Mouse (Mus musculus) spleen, postnatal 4 days (tissue): ENCODE measurements around the gene Jund.

Source experiments
- DNase-seq, 2 experiments: peaks; one replicate each; pipeline ENCODE4 v3.0.0; 2022; ENCODE audit warnings: low spot score in 2 of 2

Gene Jund

DNA sequence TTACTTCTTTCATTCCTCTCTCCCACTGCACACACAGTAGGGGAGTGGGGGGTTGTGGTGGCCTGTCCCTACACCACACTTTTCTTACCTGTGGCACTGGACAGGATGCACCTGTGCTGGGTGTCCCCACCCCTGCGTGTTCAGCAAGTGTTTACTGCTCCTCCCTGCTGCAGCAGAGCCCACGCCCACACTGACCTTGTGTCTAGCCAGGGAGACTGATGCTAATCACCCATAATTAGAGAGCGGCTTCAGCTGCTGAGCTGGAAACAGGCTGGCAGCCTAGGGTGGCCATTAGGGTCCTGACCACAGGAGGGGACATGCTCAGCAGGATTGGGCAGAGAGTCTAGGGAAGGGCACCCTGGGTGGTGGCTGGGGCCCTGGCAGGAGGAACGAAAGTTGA, 24.0 kb upstream of the Jund start:
- no peak for DNase-seq

DNA sequence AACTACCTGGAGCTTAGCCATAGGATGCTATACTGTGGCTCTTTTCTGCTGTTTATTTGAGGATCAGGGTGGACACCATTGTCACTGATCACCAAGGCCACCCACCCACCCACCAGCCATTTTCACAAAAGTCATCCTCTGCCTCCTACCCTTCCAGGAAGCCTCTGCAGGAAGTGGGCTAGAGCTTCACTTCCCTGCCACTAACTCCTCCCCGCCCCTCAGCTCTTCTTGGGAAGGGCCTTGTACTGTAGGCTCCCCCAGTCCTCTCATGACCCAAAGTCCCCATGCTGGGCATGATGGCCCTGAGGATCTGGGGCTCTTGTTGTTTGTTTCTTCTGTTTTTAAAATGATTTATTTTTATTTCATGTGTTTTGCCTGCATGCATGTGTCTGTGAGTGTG, 23.4 kb upstream of the Jund start:
- no peak for DNase-seq

DNA sequence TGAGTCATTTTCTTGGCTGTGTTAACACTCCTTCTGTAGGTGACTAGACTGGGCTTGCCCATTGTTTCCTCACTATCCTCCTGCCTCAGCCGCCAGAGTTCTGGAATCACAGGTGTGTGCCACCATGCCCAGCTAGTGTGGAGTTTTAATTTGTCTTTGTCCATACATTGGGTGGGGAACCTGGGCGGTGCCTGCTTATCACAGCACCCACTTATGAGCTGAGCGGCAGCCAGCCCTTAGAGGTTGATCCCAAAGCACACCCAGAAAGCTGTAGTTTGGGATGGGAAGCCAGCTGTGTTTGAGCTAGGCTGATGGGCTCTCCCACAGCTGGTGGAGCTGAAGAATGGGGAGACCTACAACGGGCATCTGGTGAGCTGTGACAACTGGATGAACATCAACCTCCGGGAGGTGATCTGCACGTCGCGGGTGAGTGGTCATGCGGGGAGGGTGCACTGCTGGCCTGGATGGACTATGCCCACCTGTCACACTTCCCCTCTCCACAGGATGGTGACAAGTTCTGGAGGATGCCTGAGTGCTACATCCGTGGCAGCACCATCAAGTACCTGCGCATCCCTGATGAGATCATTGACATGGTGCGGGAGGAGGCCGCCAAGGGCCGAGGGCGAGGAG, 21.2 kb upstream of the Jund start:
- no peak for DNase-seq

DNA sequence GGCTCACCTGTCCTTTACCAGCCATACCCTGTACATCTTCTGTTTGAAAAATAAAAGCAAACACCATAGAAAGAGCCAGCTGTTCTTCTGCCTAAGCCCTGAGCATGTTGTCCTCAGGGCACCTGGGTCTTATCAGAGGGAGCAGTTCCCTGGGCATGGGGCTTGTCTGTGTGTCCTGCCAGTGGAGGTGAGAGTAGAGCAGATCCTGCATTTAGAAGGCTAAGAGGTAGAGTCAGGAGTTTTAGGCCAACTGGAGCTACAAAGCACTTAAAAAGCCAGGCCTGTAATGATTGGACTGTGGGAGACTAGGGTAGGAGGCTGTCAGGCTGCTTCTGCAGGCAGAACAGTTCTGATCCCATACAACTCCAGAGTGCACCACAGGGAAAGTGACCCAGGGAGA, 20.1 kb upstream of the Jund start:
- no peak for DNase-seq

DNA sequence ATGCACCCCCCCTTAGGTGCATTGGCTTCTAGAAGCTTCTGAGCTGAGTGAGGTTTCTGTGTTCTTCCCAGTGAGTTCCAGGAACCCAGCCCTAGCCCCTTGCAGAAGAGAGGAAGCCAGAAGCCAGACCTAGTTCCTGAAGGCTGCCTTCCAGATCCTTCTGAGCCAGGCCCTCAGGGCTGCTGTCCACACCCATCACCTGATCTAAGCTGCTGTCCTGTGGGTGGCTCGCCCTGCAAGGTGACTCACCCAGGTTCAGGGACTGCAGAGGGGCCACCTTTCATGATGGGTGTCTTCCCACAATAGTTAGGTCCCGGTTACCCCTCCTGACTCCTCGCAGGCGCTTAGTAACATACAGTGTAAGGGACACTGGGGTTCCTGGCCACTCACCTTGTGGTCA, 19.3 kb upstream of the Jund start:
- DNase-seq = no peak

DNA sequence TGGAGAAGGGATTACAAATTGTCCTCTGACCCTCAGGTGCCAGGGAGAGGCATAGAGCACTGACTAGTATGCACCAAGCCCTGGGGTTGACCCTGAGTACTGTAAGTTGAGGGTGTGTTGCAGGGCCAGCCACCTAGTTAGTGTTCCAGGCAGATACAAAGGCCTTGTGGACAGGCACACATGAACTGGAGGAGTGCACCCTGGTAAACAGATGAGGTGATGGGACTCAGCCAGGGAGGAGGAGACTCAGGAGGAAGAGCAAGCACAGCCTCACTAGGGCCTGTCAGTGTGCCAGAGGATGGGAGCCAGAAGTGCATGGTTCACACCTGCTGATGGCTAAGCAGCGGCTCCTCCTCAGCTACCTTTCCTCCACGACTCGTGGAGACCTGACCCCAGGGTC, 18.7 kb upstream of the Jund start:
- no peak for DNase-seq

DNA sequence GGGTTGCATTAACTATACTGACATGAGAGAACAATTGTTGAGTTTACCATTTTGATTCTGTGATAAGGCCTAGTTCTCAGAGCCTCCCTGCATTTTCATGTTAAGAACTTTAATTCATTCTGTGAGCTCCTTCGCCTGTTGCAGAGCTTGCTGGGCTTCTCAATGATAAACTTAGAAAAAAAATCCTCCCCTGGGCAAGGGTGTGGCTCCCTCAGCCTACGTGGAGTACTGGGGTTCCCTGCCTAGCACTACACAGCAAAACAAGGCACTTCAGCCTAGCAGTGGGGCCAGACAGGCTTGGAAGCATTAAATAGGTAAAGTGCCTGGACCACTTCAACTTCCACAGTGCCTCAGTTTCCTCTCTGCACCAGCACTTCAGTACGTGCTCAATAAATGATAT, 17.3 kb upstream of the Jund start:
- DNase-seq = no peak

DNA sequence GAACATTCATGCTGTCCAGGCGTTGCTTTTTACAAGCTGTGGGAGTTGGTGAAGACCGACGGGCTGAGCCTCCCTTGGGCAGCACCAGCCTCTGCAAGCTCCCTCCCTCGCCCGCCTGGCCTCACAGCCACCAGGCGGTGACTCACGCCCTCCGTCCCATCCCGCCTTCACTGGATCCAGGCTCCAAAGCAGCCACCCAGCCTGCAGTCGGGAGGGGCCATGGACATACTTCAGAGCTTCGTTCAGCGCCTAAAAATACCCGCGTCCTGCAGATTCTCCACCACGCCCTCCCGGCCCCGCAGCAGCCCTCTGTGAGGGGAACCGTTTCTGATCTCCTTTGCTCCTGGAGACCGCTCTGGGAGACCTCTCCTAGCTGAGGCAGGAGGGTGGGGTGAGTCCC, 16.6 kb upstream of the Jund start:
- DNase-seq = no peak

DNA sequence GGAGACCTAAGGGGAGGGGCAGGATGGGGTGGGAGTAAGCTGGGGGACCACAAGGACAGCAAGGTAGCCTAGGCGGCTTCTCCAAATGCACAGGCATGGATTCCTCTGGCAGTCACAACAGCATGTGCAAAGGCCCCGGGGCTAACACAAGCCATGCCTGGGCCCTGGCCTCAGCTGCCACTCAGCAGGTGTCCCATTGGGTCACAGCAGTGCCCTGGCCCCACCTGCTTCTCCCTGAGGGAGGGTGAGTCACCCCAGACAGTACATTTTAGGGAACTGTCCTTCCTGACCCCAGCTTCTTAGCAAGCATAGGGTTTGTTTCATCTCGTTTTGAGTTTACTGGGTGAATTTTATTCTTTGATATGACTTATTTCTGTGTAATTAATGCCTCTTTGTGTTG, 16.1 kb upstream of the Jund start:
- DNase-seq = no peak

DNA sequence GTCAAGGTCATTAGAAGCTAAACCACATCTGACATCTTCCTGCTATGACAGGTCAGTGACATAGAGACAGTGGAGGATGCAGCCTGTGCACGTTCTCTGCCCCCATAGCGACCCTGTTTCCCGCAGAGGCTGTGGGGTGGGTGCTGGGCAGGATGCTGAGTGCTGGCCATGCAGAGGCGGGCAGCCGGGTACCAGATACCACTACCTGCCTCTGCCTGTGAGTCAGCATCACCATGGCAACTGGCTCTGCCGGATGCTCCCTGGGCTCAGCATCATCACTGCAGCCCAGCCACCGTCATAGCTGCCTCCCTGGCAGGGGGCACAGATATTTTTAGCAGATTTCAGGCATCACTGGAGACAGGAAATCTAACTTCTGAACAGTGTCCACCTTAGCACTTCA, 14.5 kb upstream of the Jund start:
- no peak for DNase-seq

DNA sequence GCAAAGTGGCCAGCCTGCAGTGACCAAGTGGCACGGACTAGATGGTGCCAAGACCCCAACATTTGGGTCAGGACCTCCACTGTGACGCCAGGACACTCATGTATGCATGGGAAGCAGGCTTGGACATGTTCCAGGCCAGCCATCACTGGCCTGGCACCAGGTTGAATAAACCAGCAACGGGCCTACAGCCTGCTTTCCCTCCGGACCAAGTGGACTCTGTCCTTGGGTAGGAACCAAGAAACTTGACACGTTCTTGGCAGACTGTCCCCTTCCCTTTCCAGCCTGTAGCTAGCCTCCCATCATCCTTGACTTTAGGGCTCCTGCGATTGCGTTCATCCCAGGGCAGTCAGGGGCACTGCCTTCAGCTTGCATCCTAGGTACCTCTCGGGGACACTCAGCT, 11.2 kb upstream of the Jund start:
- DNase-seq = no peak

DNA sequence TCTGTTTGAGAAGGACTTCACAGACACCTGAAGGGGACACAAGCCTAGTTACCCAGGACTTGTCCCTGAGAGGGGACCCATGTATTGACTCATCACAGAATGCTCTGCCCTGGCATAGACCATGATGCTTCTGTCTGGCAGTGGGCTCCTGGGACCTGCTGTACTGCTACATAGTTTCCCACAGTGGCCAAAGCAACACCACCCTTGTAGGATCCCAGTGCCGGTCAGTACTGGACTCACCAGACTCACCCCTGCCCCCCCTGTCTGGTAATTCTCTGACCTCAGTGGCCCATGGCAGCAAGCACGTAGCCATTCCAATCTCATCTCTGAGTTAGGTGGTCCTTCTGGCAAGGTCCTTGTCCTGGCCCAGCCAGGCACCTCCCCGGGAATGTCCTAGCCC, 10.6 kb upstream of the Jund start:
- no peak for DNase-seq

DNA sequence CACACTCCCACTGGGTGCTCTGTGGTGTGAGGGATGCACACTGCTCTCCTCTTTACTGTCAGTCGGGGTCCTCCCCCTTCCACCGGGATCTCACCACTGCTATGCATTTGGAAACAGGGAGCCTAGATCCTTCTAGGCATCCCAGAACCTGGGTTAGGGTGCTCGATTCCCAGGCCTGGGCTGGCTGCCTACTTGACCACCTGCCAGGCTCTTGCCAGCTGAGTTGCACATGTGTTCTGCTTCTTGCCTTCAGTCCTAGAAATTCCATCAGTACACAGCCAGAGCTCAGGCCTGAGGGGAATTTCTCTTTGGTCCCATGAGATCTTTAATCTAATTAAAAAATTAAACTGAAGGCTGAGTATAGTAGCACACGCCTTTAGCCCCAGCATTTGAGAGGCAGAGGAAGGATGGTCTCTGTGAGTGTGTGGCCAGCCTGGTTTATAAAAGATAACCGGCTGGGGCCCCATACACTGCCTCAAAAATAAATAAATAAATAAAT, 8.8 kb upstream of the Jund start:
- no peak for DNase-seq

DNA sequence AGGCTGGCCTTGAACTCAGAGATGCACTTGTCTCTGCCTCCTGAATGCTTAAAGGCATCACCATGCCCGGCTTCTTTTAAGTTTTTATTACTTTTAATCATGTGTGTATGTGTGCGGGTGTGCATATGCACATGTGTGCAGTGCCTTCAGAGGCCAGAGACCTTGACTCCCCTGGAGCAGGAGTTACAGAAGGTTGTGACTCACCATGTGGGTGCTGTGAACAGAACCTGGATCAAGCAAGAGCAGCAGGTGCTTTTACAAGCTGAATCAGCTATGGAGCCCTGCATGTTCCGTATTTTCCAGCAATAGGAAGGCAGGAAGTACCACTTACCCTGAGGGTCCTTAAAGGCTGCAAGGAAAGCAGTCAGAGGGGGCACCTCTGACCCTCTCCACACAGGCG, 7.5 kb upstream of the Jund start:
- DNase-seq = no peak

DNA sequence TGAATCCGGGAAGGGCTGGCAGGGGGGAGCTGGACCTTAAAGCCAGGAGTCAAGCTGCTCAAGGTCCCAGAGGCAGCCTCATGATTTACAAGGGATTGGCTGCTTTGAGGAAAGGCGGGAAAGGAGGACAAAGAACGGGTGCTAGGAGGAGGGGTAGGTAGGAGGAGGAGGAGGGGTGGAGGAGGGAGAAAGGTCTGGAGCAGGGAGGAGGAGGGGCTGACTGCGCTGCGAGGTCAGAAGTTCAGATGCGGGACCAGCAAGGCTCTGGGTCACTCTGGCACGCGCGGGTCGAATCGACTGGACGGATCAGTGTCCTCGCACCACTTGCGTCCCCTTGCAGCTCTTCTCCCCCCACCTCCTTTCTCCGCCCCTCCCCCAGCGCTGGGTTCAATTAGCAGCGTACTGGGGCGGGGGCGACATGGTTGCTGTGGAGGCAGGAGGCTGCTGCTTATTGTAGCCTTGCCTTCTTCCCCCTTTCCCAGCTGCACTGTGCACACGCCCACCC, 7.0 kb upstream of the Jund start:
- no peak for DNase-seq

DNA sequence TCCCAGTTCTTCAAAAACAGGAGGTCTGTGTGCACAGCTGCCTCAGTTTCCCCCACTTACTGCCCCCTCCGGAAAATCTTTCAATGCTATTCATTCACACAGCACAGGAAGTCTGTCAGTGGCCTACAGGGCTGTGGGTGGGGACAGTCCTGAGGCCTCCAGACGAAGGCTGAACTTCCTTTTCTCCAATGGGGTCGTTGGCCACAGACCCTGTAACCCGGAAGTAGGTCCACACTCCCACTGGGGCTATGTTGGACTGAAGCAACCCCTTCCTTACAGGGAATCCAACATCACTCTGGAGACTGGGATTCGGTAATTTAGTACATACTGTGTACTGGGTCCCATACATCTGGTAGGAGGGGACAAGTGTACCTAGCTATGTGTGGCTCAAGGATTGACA, 5.1 kb upstream of the Jund start:
- no peak for DNase-seq

DNA sequence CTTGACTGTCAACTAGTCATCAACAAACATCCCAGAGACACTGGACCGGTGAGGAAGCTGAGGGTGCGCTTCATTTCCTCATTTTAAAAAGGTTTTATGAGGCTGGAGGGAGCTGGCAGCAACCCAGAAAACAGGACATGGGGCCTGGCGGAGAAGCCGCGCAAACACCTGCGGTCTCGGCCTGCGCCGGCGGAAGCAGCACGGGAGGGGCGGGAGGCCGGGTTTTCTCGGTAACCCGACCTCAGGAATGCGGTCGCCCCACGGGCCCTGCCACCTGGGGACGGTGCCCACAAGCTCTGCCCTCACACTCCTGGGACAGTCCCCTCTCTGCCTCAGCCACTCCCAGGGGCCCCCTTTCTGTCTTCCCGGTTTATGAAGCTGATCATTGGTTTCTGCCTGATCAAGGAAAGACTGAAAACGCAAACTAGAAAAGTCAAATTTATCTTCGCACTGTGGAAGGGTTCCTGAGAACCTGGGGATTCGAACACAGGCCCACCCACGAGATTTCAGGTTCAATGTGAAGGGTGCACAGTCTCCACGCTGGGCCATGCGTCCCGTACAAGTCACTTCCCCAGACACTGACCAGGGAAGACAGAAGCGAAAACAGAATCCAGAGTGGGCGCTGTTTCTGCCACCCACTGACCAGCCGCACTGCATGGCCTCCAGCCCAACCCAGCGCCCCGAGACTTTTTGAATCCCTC, 3.3 kb upstream of the Jund start:
- DNase-seq = peak; percentile 76 to 87

DNA sequence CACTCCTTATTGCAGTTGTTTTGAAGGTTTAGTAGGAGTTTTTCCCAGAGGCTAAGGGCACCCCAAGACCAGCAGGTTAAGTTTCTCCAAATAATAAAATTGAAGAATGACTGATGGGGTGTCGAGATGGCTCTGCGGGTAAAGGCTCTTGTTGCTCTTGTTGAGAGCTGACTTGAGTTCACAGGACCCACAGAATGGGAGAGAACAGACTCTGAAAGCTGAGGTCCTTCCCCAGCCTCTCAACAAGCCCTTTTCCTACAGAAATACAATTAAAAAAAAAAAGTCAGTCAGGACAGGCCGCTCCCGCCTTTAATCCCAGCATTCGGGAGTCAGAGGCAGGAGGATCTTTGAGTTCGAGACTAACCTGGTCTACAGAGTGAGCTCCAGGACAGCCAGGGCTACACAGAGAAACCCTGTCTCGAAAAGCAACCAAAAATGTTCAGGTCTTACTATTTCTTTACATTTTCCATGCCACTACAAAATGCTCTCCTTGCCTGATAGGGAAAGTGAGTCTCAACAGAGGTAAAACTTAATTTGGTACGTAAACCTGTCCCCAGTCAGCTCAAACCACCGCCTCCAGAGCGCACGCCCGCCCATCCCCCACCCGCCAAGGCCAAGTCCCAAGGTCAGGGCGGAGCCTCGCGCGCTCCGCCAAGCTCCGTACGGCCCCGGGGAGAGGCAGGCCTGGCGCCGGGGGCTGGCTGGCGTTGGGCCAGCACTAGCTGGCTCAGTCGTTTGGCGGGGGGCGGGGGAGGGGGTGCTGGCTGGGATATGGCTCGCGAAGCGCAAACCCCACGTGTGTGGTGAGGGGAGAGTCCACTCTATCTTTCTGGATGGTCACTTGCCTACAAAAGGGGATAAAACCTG, 2.5 kb upstream of the Jund start:
- DNase-seq = peak; percentile 80 to 91

DNA sequence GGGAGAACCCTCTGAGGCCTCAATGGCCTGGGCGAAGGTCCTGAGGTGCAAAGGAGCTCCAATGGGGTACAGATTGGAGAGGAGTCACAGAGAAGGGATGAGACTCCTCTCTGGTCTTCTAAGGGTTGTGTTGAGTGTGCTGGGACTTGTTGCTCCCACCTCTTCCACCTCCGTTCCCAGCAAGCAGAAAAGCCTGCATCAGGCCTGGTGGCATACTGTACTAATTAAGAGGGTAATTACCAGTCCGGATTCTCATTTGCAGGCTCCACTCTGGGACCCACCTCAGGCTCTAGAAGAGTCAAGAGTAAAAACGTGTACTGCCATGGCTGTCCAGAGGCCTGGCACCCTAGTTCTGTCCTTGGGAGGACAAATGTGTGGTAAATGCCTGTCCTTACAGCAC, 1.8 kb upstream of the Jund start:
- no peak for DNase-seq

DNA sequence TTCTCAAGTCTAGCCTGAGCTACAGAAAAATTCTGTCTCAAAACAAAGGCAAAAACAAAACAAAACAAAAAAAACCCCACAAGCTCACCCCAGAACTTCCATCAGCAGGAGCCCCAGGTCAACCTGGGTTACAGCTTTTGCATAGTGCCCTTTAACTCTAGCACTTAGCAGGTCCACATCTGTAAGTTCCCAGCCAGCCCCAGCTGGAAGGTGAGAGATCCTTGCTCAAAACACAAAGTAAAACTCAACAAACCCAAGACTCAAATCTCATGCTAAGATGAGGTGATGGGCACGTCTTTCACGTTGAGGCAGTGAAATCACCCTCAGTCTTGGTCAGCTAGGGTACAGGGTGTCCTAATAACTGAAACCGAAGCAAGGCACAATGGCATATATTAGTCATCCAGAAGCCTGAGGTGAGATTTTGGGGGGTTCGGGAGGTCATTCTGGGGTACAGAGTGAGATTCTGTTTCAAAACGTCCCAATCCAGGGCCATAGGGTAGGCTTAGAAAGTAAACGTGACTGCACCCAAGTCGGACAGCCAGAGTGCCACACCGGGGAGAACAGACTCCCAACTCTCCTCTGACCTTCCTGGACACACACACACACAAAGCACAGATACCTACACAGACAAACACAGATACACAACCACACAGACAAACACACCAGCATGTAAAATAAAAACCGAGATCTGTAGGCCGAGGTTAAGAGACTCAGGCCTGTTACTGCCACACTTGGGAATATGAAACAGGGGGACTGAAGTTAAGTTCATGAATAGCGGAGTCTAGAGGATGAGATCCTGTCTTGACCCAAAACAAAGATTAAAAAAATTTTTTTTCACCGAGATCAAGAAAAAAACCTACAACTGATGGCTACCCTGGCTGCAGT, 1.1 kb upstream of the Jund start:
- no peak for DNase-seq

DNA sequence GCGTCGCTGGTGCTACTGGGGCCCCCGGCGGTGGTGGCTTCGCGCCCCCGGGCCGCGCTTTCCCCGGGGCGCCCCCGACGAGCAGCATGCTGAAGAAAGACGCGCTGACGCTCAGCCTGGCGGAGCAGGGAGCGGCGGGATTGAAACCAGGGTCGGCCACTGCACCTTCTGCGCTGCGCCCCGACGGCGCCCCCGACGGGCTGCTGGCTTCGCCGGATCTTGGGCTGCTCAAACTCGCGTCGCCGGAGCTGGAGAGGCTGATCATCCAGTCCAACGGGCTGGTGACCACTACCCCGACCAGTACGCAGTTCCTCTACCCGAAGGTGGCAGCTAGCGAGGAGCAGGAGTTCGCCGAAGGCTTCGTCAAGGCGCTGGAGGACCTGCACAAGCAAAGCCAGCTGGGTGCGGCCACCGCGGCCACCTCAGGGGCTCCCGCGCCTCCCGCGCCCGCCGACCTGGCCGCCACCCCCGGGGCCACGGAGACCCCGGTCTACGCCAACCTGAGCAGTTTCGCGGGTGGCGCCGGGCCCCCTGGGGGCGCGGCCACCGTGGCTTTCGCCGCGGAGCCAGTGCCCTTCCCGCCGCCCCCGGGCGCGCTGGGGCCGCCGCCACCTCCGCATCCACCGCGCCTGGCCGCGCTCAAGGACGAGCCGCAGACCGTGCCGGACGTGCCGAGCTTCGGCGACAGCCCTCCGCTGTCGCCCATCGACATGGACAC, 526 bp downstream of the Jund start:
- peak; percentile 67 to 88 for DNase-seq
